Mouse (Mus musculus): ENCODE results near the gene AL731706.2.
A peak's percentile ranks its signal among the peaks of the same experiment; 100 is the strongest.
"Not testable (repeated sequence)": the region's sequence is repeated elsewhere in the genome, so short reads cannot be mapped to it uniquely, and the experiment has no call there.

Gene AL731706.2

GRCm38 (mm10) chr2:136885579-136885978, at the start of gene AL731706.2:
Gene AL731706.2 (minus strand): TSS chr2:136885679.
- DNase-seq (ENCODE audit: low spot score), result no peak

GRCm38 (mm10) chr2:136921003-136921408, 35.5 kb upstream of the AL731706.2 start:
- peak; percentile 34 for DNase-seq (ENCODE audit: low spot score)

- DNase-seq (ENCODE audit: low spot score), result peak; percentile 5
Measured at GRCm38 (mm10) chr2:136920257-136920993, 34.9 kb upstream of the AL731706.2 start.

- DNase-seq (ENCODE audit: low spot score), result peak; percentile 88
Measured at GRCm38 (mm10) chr2:136919433-136919832, 34.0 kb upstream of the AL731706.2 start.

GRCm38 (mm10) chr2:136914334-136914902, 28.9 kb upstream of the AL731706.2 start:
- no peak for DNase-seq (ENCODE audit: low spot score)

GRCm38 (mm10) chr2:136913021-136913420, 27.5 kb upstream of the AL731706.2 start:
- no peak for DNase-seq (ENCODE audit: low spot score)

- no peak for DNase-seq (ENCODE audit: low spot score)
Measured at GRCm38 (mm10) chr2:136911958-136912411, 26.5 kb upstream of the AL731706.2 start.

GRCm38 (mm10) chr2:136909298-136909697, 23.8 kb upstream of the AL731706.2 start:
- DNase-seq (ENCODE audit: low spot score), result no peak

GRCm38 (mm10) chr2:136908596-136908995, 23.1 kb upstream of the AL731706.2 start:
- DNase-seq (ENCODE audit: low spot score), result no peak

- no peak for DNase-seq (ENCODE audit: low spot score)
Measured at GRCm38 (mm10) chr2:136896131-136896530, 10.7 kb upstream of the AL731706.2 start.

- no peak for DNase-seq (ENCODE audit: low spot score)
Measured at GRCm38 (mm10) chr2:136894494-136894893, 9.0 kb upstream of the AL731706.2 start.

GRCm38 (mm10) chr2:136891951-136892371, 6.5 kb upstream of the AL731706.2 start:
- peak; percentile 94 for DNase-seq (ENCODE audit: low spot score)

GRCm38 (mm10) chr2:136891068-136891950, 5.8 kb upstream of the AL731706.2 start, which contains the start of the genes Slx4ip, AL731706.1 and Mkks:
Gene Slx4ip (plus strand): TSS chr2:136891218.
Gene AL731706.1 (minus strand): TSS chr2:136891389.
Gene Mkks (minus strand): TSS chr2:136891389.
- peak; percentile 99 for DNase-seq (ENCODE audit: low spot score)

GRCm38 (mm10) chr2:136890716-136891067, 5.2 kb upstream of the AL731706.2 start:
- not testable (repeated sequence) for DNase-seq (ENCODE audit: low spot score)

- DNase-seq (ENCODE audit: low spot score), result peak; percentile 14
Measured at GRCm38 (mm10) chr2:136886846-136887245, 1.4 kb upstream of the AL731706.2 start.

- no peak for DNase-seq (ENCODE audit: low spot score)
Measured at GRCm38 (mm10) chr2:136854543-136855388, 30.7 kb downstream of the AL731706.2 start.

GRCm38 (mm10) chr2:136850366-136850765, 35.1 kb downstream of the AL731706.2 start:
- no peak for DNase-seq (ENCODE audit: low spot score)

- no peak for DNase-seq (ENCODE audit: low spot score)
Measured at GRCm38 (mm10) chr2:136837994-136838393, 47.5 kb downstream of the AL731706.2 start.

- no peak for DNase-seq (ENCODE audit: low spot score)
Measured at GRCm38 (mm10) chr2:136835882-136836281, 49.6 kb downstream of the AL731706.2 start.

Measured in urinary bladder, postnatal 14 days (tissue).